Mouse (Mus musculus): ENCODE results near the gene Ilf3. TPM values are rescaled to one million over a fixed set of nuclear protein-coding genes. Genes with fewer than 3 reads are reported as not detected.

Ilf3 gene
- polyA plus RNA-seq, 1 experiment = 30.7 TPM

DNA sequence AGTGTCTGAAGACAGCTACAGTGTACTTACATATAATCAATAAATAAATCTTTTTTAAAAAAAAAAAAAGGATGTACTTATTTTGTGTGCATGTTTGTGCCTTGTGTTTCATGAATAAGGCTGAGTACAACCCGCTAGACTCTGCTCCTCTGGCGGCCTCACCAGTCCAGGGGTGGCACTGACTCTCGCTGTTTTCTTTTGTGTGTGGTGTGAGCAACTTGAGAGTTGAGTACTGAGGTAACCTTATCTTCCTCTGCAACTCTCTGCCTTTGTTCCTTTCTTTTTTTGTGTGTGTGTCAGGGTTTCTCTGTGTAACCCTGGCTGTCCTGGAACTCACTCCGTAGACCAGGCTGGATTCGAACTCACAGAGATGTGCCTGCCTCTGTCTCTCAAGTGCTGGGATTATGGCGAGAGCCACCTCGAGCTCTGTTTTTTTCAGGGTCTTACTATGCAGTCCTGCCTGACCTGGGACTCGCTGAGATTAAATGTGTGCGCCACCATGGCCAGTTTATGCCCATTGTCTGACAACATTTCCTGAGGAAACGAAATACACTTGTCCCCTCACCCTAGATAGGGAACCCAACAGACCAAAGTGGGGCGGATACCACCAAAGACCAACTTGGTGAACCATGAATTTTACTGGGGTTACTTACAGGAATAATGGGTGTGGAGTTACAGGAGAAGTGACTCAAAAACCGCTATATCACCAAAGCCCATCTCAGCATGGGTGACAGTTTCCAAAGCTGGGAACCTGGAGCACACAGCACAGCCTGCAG is 36.1 kb upstream of the Ilf3 start:
- Histone ChIP-seq H3K36me3 (ENCODE audit: control insufficient read depth, insufficient read depth, low read length) (no peaks in the 10 kb centered on the region), H3K4me3 (ENCODE audit: low read depth, low read length) (no peak overlapping the region), H3K27me3 (ENCODE audit: control insufficient read depth, insufficient read depth, low read length) (no peaks in the 10 kb centered on the region), H3K27ac (ENCODE audit: insufficient read depth, low read depth, low read length) (no peak overlapping the region), H3K4me1 (ENCODE audit: control insufficient read depth, insufficient read depth, insufficient read length, low read length) (no peaks in the 10 kb centered on the region; the same call in 1 of the 2 replicates)
- TF ChIP-seq POLR2A (IDR thresholded peaks at IDR 0.05; ENCODE audit: low read depth, low read length) (no peak), CTCF (IDR thresholded peaks at IDR 0.05; ENCODE audit: extremely low read depth, insufficient read length, insufficient replicate concordance, low read depth, low read length) (no peak)
- 84% methylated on average over 12 of the region's 12 CpGs for WGBS

DNA sequence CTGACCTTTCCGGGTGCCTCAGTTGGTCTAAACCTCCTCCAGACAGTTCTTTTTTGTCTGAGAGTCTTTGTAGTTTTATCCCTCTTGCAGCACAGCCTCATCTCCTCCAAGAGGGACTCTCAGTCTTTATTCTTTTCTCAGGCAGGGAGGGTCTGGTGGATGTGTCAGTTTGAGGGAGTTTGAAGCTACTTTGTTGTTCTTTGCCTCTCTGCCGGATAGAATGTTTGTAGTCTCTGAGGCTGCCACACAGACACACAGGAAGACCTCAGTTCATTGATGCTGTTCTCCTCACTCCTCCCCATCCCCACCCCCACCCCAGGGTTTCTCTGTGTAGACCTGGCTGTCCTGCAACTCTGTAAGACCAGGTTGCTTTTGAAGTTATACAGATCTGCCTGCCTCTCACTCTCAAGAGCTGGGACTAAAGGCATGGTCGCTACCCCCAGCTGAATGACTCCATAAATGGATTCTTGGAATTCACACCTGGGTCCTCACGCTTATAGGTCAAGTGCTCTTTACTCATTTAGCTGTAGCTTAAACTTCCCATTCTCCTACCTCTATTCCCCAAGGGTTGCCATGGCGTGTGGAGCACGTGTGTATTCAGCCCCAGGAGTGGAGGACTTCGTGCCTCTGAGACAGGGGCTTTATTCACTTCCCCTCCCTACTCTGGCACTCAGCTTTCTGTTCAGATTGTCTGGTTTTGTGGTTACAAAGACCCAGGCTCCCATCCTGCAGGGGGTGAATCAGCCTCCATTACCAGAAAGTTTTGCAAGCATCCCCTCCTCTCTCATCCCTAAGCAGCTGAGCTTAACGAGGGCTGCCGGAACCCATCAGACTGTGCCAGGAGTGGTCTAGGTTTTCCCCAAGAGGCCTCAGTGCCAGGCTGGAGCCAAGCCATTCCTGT is 35.3 kb upstream of the Ilf3 start:
- H3K4me1 ChIP-seq (ENCODE audit: control insufficient read depth, insufficient read depth, insufficient read length, low read length) = peaks cover under 1% of the 10 kb centered on the region; the same call in 1 of the 2 replicates
- 65% methylated on average over 9 of the region's 9 CpGs for WGBS
- TF ChIP-seq CTCF (IDR thresholded peaks at IDR 0.05; ENCODE audit: extremely low read depth, insufficient read length, insufficient replicate concordance, low read depth, low read length) = no peak
- TF ChIP-seq POLR2A (IDR thresholded peaks at IDR 0.05; ENCODE audit: low read depth, low read length) = no peak

DNA sequence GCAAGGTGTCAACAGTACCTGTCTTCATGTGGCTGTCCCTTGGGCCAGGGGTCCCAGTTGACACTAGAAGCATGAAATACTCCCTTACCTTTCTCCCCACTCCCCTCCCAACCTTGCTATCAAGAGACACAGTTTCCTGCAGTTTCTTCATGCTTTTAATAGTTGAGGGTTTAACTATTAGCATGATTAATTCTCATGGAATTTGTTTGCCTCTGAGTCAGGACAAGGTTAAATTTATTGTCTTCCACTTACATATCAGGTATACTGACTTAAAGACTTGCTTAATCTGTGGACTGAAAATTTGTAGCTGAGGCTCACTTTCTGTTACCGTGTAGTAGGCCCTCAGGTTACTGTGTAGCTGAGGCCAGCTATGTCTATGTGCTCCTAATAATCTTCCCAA is 34.1 kb upstream of the Ilf3 start:
- WGBS = 88% methylated on average over 1 of the region's 1 CpGs
- H3K27ac ChIP-seq (ENCODE audit: insufficient read depth, low read depth, low read length) = no peak overlapping the region
- no peak overlapping the region for H3K4me3 ChIP-seq (ENCODE audit: low read depth, low read length)
- H3K36me3 ChIP-seq (ENCODE audit: control insufficient read depth, insufficient read depth, low read length) = no peaks in the 10 kb centered on the region
- H3K27me3 ChIP-seq (ENCODE audit: control insufficient read depth, insufficient read depth, low read length) = no peaks in the 10 kb centered on the region
- H3K4me1 ChIP-seq (ENCODE audit: control insufficient read depth, insufficient read depth, insufficient read length, low read length) = peaks cover 9% of the 10 kb centered on the region
- TF ChIP-seq POLR2A (IDR thresholded peaks at IDR 0.05; ENCODE audit: low read depth, low read length) (no peak), CTCF (IDR thresholded peaks at IDR 0.05; ENCODE audit: extremely low read depth, insufficient read length, insufficient replicate concordance, low read depth, low read length) (no peak)

More for the DNA sequence above, 35.3 kb upstream of the Ilf3 start:
- Histone ChIP-seq H3K27me3 (ENCODE audit: control insufficient read depth, insufficient read depth, low read length) (no peaks in the 10 kb centered on the region), H3K4me3 (ENCODE audit: low read depth, low read length) (no peak overlapping the region), H3K27ac (ENCODE audit: insufficient read depth, low read depth, low read length) (no peak overlapping the region), H3K36me3 (ENCODE audit: control insufficient read depth, insufficient read depth, low read length) (no peaks in the 10 kb centered on the region)

DNA sequence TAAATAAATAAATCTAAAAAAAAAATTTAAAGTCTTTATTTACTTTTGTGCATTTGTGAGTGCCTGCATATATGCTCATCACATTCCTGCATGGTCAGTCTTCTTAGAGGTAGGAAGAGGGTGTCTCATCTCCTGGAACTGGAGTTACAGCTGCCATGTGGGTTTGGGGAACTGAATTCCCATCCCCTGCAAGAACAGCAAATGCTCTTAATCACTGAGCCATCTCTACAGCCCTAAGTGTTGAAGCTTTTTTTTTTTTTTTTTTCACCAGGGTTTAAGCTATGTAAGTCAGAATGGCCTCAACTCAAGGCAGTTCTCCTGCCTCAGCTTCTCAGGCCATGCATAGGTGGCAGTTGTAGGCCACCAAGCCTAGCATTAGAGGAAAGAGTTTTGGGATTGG is 32.9 kb upstream of the Ilf3 start:
- H3K4me3 ChIP-seq (ENCODE audit: low read depth, low read length) = no peak overlapping the region
- H3K27ac ChIP-seq (ENCODE audit: insufficient read depth, low read depth, low read length) = no peak overlapping the region
- TF ChIP-seq CTCF (IDR thresholded peaks at IDR 0.05; ENCODE audit: extremely low read depth, insufficient read length, insufficient replicate concordance, low read depth, low read length) (no peak), POLR2A (IDR thresholded peaks at IDR 0.05; ENCODE audit: low read depth, low read length) (no peak)
- peaks cover 9% of the 10 kb centered on the region for H3K4me1 ChIP-seq (ENCODE audit: control insufficient read depth, insufficient read depth, insufficient read length, low read length)
- H3K36me3 ChIP-seq (ENCODE audit: control insufficient read depth, insufficient read depth, low read length) = no peaks in the 10 kb centered on the region
- no peaks in the 10 kb centered on the region for H3K27me3 ChIP-seq (ENCODE audit: control insufficient read depth, insufficient read depth, low read length)

DNA sequence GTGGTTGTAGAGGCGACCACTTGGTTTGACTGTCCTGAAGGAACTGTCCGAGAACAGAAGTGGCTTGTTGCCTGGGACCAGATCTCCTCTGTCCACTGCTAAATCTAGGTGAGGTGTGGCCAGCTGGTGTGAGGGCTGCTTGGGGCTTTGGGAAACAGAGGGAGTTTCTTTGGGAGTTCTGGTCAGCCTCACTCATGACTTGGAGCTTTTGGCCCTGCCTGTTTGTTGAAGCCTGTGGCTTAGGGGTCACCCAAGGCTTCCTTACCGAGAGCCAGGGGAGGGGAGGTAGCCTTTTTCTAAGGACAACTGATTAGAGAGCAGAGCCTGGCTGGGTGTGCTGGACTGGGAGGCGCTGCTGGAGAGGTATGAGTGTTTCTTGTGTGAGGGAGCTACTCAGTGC is 32.3 kb upstream of the Ilf3 start:
- TF ChIP-seq POLR2A (IDR thresholded peaks at IDR 0.05; ENCODE audit: low read depth, low read length) (no peak), CTCF (IDR thresholded peaks at IDR 0.05; ENCODE audit: extremely low read depth, insufficient read length, insufficient replicate concordance, low read depth, low read length) (no peak)
- Histone ChIP-seq H3K4me1 (ENCODE audit: control insufficient read depth, insufficient read depth, insufficient read length, low read length) (peaks cover 9% of the 10 kb centered on the region), H3K27me3 (ENCODE audit: control insufficient read depth, insufficient read depth, low read length) (no peaks in the 10 kb centered on the region), H3K36me3 (ENCODE audit: control insufficient read depth, insufficient read depth, low read length) (no peaks in the 10 kb centered on the region), H3K27ac (ENCODE audit: insufficient read depth, low read depth, low read length) (no peak overlapping the region), H3K4me3 (ENCODE audit: low read depth, low read length) (no peak overlapping the region)
- WGBS = 88% methylated on average over 4 of the region's 4 CpGs

DNA sequence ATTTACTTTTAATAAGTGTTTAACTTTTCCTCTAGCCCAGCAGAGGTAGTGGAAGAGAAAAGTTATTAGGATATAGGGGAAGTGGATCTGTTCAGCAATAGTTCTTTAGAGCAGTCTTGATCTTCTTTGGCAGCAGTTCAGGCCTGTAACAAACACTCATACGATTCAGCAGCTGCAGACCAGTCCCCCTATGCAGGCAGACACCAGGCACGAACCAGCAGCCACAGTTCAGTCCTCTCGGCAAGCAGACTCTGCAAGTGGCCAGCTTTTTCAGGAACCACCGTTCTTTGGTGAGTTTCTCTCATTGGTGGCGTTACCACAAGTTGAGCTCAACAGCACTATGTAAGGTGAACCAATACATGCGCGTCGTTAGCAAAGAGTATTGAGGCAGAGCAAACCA is 31.2 kb upstream of the Ilf3 start:
- TF ChIP-seq CTCF (IDR thresholded peaks at IDR 0.05; ENCODE audit: extremely low read depth, insufficient read length, insufficient replicate concordance, low read depth, low read length) = no peak
- no peak for TF ChIP-seq POLR2A (IDR thresholded peaks at IDR 0.05; ENCODE audit: low read depth, low read length)
- H3K27me3 ChIP-seq (ENCODE audit: control insufficient read depth, insufficient read depth, low read length) = no peaks in the 10 kb centered on the region
- 82% methylated on average over 8 of the region's 8 CpGs for WGBS
- no peaks in the 10 kb centered on the region for H3K36me3 ChIP-seq (ENCODE audit: control insufficient read depth, insufficient read depth, low read length)
- peaks cover 9% of the 10 kb centered on the region for H3K4me1 ChIP-seq (ENCODE audit: control insufficient read depth, insufficient read depth, insufficient read length, low read length)
- no peak overlapping the region for H3K27ac ChIP-seq (ENCODE audit: insufficient read depth, low read depth, low read length)
- no peak overlapping the region for H3K4me3 ChIP-seq (ENCODE audit: low read depth, low read length)

DNA sequence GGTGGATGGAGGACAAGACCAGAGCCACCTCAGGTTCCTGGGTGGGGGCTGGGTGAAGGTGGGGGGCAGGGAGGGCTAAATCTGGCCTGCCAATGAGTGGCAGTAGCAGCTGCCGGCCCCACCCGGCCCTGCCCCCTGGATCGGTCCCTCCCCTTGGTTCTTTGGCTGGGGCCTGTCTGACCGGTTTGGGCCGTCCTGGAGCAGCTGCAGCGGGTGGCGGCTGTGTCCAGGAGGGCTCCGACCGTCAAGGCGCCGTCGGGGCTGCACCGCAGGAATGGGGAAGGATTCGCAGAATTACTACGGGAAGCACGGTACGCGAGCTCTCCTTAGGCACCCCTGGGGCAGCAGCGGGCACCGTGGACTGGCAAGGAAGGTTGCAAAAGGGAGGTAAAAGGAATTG is 30.0 kb upstream of the Ilf3 start:
- H3K27ac ChIP-seq (ENCODE audit: insufficient read depth, low read depth, low read length) = no peak overlapping the region
- 24% methylated on average over 20 of the region's 20 CpGs for WGBS
- no peaks in the 10 kb centered on the region for H3K27me3 ChIP-seq (ENCODE audit: control insufficient read depth, insufficient read depth, low read length)
- H3K36me3 ChIP-seq (ENCODE audit: control insufficient read depth, insufficient read depth, low read length) = no peaks in the 10 kb centered on the region
- TF ChIP-seq POLR2A (IDR thresholded peaks at IDR 0.05; ENCODE audit: low read depth, low read length) (no peak), CTCF (IDR thresholded peaks at IDR 0.05; ENCODE audit: extremely low read depth, insufficient read length, insufficient replicate concordance, low read depth, low read length) (no peak)
- H3K4me3 ChIP-seq (ENCODE audit: low read depth, low read length) = peak overlapping the region; percentile 45
- H3K4me1 ChIP-seq (ENCODE audit: control insufficient read depth, insufficient read depth, insufficient read length, low read length) = peaks cover 9% of the 10 kb centered on the region
